Mouse (Mus musculus) lung, embryonic 14.5 days (tissue): ENCODE measurements around the gene Asap2. TPM values are rescaled to one million over a fixed set of nuclear protein-coding genes. Genes with fewer than 3 reads are reported as not detected.

Experiments used
- ATAC-seq: fragments of 200-750 bp; cut with Nextera tagmentation; 2 replicates; pipeline ENCODE4 v1.8.0; 2017; ENCODE audit warnings: mild to moderate bottlenecking, moderate TSS enrichment, moderate library complexity; ENCODE audit not compliant: insufficient read depth
- DNase-seq: peaks from one replicate; pipeline ENCODE4 v3.0.0-alpha.2; 2015
- H3K27ac ChIP-seq: fragments of 300-500 bp; sonication (generic); 2 replicates; pipeline ENCODE4 v1.5.1; 2014; ENCODE audit warnings: low read depth, mild to moderate bottlenecking, moderate library complexity
- H3K27me3 ChIP-seq: fragments of 300-500 bp; sonication (generic); 2 replicates; pipeline ENCODE4 v1.6.1; 2014; ENCODE audit warnings: low read length, control low read depth; ENCODE audit not compliant: insufficient read depth
- H3K36me3 ChIP-seq: fragments of 300-500 bp; sonication (generic); 2 replicates; pipeline ENCODE4 v1.6.1; 2014; ENCODE audit warnings: control low read depth; ENCODE audit not compliant: insufficient read depth
- H3K4me1 ChIP-seq: fragments of 300-500 bp; sonication (generic); 2 replicates; pipeline ENCODE4 v1.6.1; 2014; ENCODE audit warnings: antibody characterized with exemption, control low read depth; ENCODE audit not compliant: insufficient read depth
- H3K4me2 ChIP-seq: fragments of 300-500 bp; sonication (generic); 2 replicates; pipeline ENCODE4 v1.6.1; 2014; ENCODE audit warnings: mild to moderate bottlenecking
- H3K4me3 ChIP-seq: fragments of 300-500 bp; sonication (generic); 2 replicates; pipeline ENCODE4 v1.5.1; 2014; ENCODE audit warnings: low read depth, low read length
- H3K9ac ChIP-seq: fragments of 300-500 bp; sonication (generic); 2 replicates; pipeline ENCODE4 v1.6.1; 2014
- H3K9me3 ChIP-seq: fragments of 300-500 bp; sonication (generic); 2 replicates; pipeline ENCODE4 v1.6.1; 2016; ENCODE audit warnings: low read depth, low read length, control low read depth
- CTCF ChIP-seq: IDR thresholded peaks from 2 replicates; pipeline ENCODE4 v1.5.1; 2016; ENCODE audit warnings: antibody characterized with exemption, low read depth
- WGBS: fragments of 180-500 bp; shearing (Covaris S2); extraction: QIAGEN DNeasy Blood & Tissue Kit; methylation state at CpG from one replicate; pipeline ENCODE4 v1.1.7; 2014; 5-methylcytosine and 5-hydroxymethylcytosine counted together
- polyA plus RNA-seq: library from polyadenylated mRNA; unstranded; fragments of >200 nt; fragmentation: Nextera tagmentation; extraction: Ambion mirVana; gene quantifications from 2 replicates; pipeline ENCODE4 v1.2.1, GENCODE M21; 2014

The Asap2 gene
- polyA plus RNA-seq, 1 experiment from 2014 or later, result 13.8 TPM

GRCm38 (mm10) chr12:21182786-21183185 lies 192.5 kb downstream of the Asap2 start:
- 79% methylated on average over 4 of the region's 4 CpGs for WGBS
- Histone ChIP-seq H3K36me3 (no peaks in the 10 kb centered on the region), H3K4me1 (no peaks in the 10 kb centered on the region), H3K27ac (no peak overlapping the region), H3K9me3 (no peaks in the 10 kb centered on the region), H3K9ac (no peak overlapping the region), H3K4me2 (no peak overlapping the region), H3K27me3 (no peaks in the 10 kb centered on the region), H3K4me3 (no peak overlapping the region)
- ATAC-seq (no peak), DNase-seq (no peak)
- no peak for TF ChIP-seq CTCF

DNA sequence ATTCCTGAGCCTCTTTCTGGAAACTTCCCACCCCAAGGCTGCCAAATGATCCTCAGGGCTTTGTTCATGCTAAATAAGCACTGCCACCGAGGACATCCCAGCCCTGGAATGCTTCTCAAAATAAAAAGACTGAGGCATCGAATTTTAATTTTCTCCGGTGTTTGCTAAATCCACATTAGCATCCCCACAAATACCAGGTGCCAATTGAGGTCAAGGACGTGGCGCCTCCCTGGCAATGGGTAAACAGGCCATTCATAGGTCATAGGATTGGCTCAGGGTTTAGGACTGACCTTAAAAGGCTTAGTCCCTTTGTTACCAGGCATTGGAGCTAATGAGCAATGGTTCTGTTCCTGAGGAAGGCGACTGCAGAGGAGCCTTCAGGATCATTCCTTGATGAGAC lies 193.1 kb downstream of the Asap2 start:
- no peak for TF ChIP-seq CTCF
- H3K4me3 ChIP-seq, result no peak overlapping the region
- H3K9me3 ChIP-seq, result no peaks in the 10 kb centered on the region
- no peaks in the 10 kb centered on the region for H3K27me3 ChIP-seq
- no peak for DNase-seq
- no peak for ATAC-seq
- no peak overlapping the region for H3K9ac ChIP-seq
- 79% methylated on average over 6 of the region's 6 CpGs for WGBS
- H3K27ac ChIP-seq, result no peak overlapping the region
- H3K4me2 ChIP-seq, result no peak overlapping the region
- no peaks in the 10 kb centered on the region; the same call in 1 of the 2 replicates for H3K36me3 ChIP-seq
- H3K4me1 ChIP-seq, result no peaks in the 10 kb centered on the region

DNA sequence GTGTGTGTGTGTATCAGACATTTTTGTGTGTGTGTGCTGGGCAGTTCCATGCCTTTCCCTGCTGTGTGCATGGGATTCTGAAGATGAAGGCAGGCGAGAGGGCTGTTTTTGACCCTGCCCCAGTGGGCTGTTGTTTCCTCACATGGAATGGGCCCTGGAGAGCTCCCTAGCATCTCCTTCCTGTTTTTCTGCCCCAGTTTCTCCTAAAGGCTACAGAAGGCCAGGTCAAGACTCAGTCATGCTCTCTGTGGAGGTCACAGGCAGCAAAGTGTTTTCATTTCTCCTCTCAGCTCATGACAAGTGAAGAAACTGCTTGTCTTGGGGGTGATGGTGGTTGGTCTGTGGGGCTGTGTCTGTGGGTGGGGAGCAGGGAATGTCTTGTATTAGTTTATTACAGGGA lies 195.9 kb downstream of the Asap2 start:
- no peak for DNase-seq
- no peaks in the 10 kb centered on the region for H3K4me1 ChIP-seq
- TF ChIP-seq CTCF, result no peak
- H3K9me3 ChIP-seq, result no peaks in the 10 kb centered on the region
- no peak overlapping the region for H3K9ac ChIP-seq
- no peak overlapping the region for H3K4me2 ChIP-seq
- H3K36me3 ChIP-seq, result peaks cover 8% of the 10 kb centered on the region; the same call in 1 of the 2 replicates
- H3K27me3 ChIP-seq, result no peaks in the 10 kb centered on the region
- H3K4me3 ChIP-seq, result no peak overlapping the region
- WGBS, result 89% methylated on average over 1 of the region's 1 CpGs
- no peak for ATAC-seq
- no peak overlapping the region for H3K27ac ChIP-seq

GRCm38 (mm10) chr12:21188880-21189279 lies 198.6 kb downstream of the Asap2 start:
- peaks cover 8% of the 10 kb centered on the region; the same call in 1 of the 2 replicates for H3K36me3 ChIP-seq
- H3K4me2 ChIP-seq, result no peak overlapping the region
- no peak overlapping the region for H3K9ac ChIP-seq
- no peaks in the 10 kb centered on the region for H3K9me3 ChIP-seq
- no peaks in the 10 kb centered on the region for H3K4me1 ChIP-seq
- ATAC-seq, result no peak
- DNase-seq, result no peak
- H3K27me3 ChIP-seq, result no peaks in the 10 kb centered on the region
- H3K4me3 ChIP-seq, result no peak overlapping the region
- no peak overlapping the region for H3K27ac ChIP-seq
- 58% methylated on average over 4 of the region's 4 CpGs for WGBS
- TF ChIP-seq CTCF, result no peak

DNA sequence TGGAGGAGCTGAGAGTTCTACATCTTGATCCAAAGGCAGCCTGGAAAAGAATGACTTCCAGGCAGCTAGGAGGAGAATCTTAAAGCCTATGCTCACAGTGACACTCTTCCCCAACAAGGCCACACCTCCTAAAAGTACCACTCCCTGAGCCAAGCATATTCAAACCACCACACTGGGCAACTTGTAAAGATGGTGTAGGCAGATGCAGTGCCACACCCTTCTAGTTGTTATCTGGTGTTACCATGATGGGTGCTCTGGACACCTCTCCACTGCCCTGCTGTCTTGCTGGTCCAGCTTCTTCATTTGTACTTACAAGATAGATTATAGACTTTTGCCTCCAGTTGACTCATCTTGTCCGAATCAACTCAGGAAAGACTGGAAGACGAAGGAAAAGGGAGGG lies 201.3 kb downstream of the Asap2 start:
- Histone ChIP-seq H3K4me2 (no peak overlapping the region), H3K9me3 (no peaks in the 10 kb centered on the region), H3K4me3 (no peak overlapping the region), H3K27me3 (no peaks in the 10 kb centered on the region), H3K36me3 (peaks cover 8% of the 10 kb centered on the region; the same call in 1 of the 2 replicates), H3K4me1 (no peaks in the 10 kb centered on the region), H3K27ac (no peak overlapping the region), H3K9ac (no peak overlapping the region)
- DNase-seq, result no peak
- 71% methylated on average over 2 of the region's 2 CpGs for WGBS
- TF ChIP-seq CTCF, result no peak
- no peak for ATAC-seq

DNA sequence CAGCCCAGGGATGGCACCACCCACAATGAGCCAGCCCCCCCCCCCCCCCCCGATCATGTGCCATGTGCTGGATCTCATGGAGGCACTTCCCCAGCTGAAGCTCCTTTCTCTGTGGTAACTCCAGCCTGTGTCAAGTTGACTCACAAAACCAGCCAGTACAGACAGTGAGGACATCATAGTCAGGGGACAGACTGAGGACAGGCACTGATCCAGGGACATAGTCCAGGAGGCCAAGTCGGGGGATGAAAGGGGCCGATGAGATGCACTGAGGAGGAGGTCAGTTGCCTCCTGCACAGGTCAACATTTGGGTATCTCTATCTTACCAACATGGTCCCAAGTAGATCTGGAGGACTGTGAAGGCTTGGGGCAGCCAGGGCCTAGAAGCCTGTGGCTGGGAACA lies 205.2 kb downstream of the Asap2 start:
- Histone ChIP-seq H3K27me3 (no peaks in the 10 kb centered on the region), H3K4me1 (no peaks in the 10 kb centered on the region), H3K4me3 (no peak overlapping the region), H3K36me3 (peaks cover 10% of the 10 kb centered on the region; the same call in 1 of the 2 replicates), H3K9me3 (no peaks in the 10 kb centered on the region), H3K27ac (no peak overlapping the region), H3K4me2 (no peak overlapping the region), H3K9ac (no peak overlapping the region)
- DNase-seq (no peak), ATAC-seq (no peak)
- no peak for TF ChIP-seq CTCF
- WGBS, result 94% methylated on average over 2 of the region's 3 CpGs

DNA sequence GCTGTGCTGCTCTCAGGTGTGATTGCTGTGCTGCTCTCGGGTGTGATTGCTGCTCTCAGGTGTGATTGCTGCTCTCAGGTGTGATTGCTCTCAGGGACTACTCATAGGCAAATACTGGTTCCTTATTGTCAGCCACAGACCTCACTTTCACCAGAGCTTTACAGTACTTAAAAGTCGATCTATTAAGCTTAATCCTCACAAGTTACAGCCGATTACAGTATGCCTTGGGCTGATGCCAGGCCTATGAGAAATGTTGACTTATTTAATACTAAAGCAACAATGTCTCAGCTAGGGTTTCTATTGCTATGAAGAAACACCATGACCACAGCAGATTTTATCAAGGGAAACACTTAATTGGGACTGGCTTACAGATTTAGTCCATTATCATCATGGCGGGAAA lies 206.2 kb downstream of the Asap2 start:
- Histone ChIP-seq H3K27me3 (no peaks in the 10 kb centered on the region), H3K4me2 (no peak overlapping the region), H3K27ac (no peak overlapping the region), H3K4me3 (no peak overlapping the region), H3K9me3 (no peaks in the 10 kb centered on the region), H3K36me3 (peaks cover 10% of the 10 kb centered on the region; the same call in 1 of the 2 replicates), H3K9ac (no peak overlapping the region), H3K4me1 (no peaks in the 10 kb centered on the region)
- no peak for TF ChIP-seq CTCF
- DNase-seq (peak; percentile 11), ATAC-seq (no peak)
- WGBS, result 80% methylated on average over 4 of the region's 4 CpGs

DNA sequence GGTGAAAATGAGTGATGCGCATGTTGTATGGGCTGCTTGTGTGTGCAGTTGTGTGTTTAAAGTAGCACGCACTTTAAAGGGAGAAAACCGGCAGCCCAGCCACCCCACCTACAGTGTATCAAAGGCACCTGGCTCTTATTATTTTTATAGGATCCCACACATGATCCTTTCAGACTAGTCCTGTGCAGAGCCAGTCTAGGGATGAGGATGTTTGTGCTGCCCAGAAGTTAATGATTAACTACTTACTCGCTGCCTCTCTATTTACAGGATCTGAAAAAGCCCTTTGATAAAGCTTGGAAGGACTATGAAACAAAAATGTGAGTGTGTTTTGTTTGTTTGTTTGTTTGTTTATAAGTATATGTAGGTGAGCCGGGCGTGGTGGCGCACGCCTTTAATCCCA lies 210.4 kb downstream of the Asap2 start:
- no peaks in the 10 kb centered on the region for H3K27me3 ChIP-seq
- ATAC-seq (no peak), DNase-seq (no peak)
- WGBS, result 90% methylated on average over 8 of the region's 8 CpGs
- peaks cover 10% of the 10 kb centered on the region; the same call in 1 of the 2 replicates for H3K36me3 ChIP-seq
- H3K27ac ChIP-seq, result no peak overlapping the region
- no peak overlapping the region for H3K9ac ChIP-seq
- no peak overlapping the region for H3K4me3 ChIP-seq
- no peak for TF ChIP-seq CTCF
- no peaks in the 10 kb centered on the region for H3K4me1 ChIP-seq
- H3K9me3 ChIP-seq, result no peaks in the 10 kb centered on the region
- no peak overlapping the region for H3K4me2 ChIP-seq
